Mouse (Mus musculus) liver, postnatal 0 days (tissue): ENCODE measurements around the gene Dst. TPM values are rescaled to one million over a fixed set of nuclear protein-coding genes. Genes with fewer than 3 reads are reported as not detected.

ENCODE experiments used
- ATAC-seq: fragments of 200-750 bp; cut with Nextera tagmentation; 2 replicates; pipeline ENCODE4 v1.8.0; 2017; ENCODE audit warnings: mild to moderate bottlenecking, moderate library complexity
- DNase-seq: peaks from one replicate; pipeline ENCODE4 v3.0.0-alpha.2; 2016
- H3K27ac ChIP-seq: fragments of 300-500 bp; sonication (generic); 2 replicates; pipeline ENCODE4 v1.5.1; 2014; ENCODE audit warnings: antibody characterized with exemption, moderate library complexity, mild to moderate bottlenecking, low read depth
- H3K27me3 ChIP-seq: fragments of 300-500 bp; sonication (generic); 2 replicates; pipeline ENCODE4 v1.6.1; 2014; ENCODE audit warnings: low read length, control low read depth, mixed read lengths; ENCODE audit not compliant: insufficient read depth
- H3K36me3 ChIP-seq: fragments of 300-500 bp; sonication (generic); replicated peaks from 2 replicates; pipeline ENCODE4 v1.6.1; 2014; ENCODE audit warnings: mild to moderate bottlenecking, control low read depth, low read length, moderate library complexity, mixed read lengths; ENCODE audit not compliant: insufficient read depth
- H3K4me1 ChIP-seq: fragments of 300-500 bp; sonication (generic); 2 replicates; pipeline ENCODE4 v1.6.1; 2014; ENCODE audit warnings: antibody characterized with exemption, mild to moderate bottlenecking, control low read depth; ENCODE audit not compliant: insufficient read depth
- H3K4me2 ChIP-seq: fragments of 300-500 bp; sonication (generic); 2 replicates; pipeline ENCODE4 v1.6.1; 2014; ENCODE audit warnings: low read depth, mild to moderate bottlenecking, low read length, moderate library complexity, mixed read lengths
- H3K4me3 ChIP-seq: fragments of 300-500 bp; sonication (generic); 2 replicates; pipeline ENCODE4 v1.5.1; 2014; ENCODE audit warnings: low read depth, low read length
- H3K9ac ChIP-seq: fragments of 300-500 bp; sonication (generic); replicated peaks from 2 replicates; pipeline ENCODE4 v1.6.1; 2014; ENCODE audit warnings: mild to moderate bottlenecking, moderate library complexity
- H3K9me3 ChIP-seq: fragments of 300-500 bp; sonication (generic); 2 replicates; pipeline ENCODE4 v1.6.1; 2016; ENCODE audit warnings: mild to moderate bottlenecking, control low read depth, low read length, mixed read lengths
- CTCF ChIP-seq: sonication (generic); IDR thresholded peaks from 2 replicates; pipeline ENCODE4 v1.5.1; 2016; ENCODE audit warnings: antibody characterized with exemption, low read depth
- EP300 ChIP-seq: IDR thresholded peaks from 2 replicates; pipeline ENCODE4 v1.6.1; 2016; ENCODE audit warnings: antibody characterized with exemption, low read depth, mild to moderate bottlenecking
- WGBS: fragments of 180-500 bp; shearing (Covaris S2); extraction: QIAGEN DNeasy Blood & Tissue Kit; methylation state at CpG from one replicate; pipeline ENCODE4 v1.1.7; 2014; ENCODE audit not compliant: insufficient replicate concordance; 5-methylcytosine and 5-hydroxymethylcytosine counted together
- polyA plus RNA-seq: library from polyadenylated mRNA; unstranded; fragments of >200 nt; fragmentation: Nextera tagmentation; extraction: Ambion mirVana; gene quantifications from 2 replicates; pipeline ENCODE4 v1.2.1, GENCODE M21; 2015

Dst gene
- polyA plus RNA-seq, 1 experiment from 2014 or later, result 6.4 TPM

DNA sequence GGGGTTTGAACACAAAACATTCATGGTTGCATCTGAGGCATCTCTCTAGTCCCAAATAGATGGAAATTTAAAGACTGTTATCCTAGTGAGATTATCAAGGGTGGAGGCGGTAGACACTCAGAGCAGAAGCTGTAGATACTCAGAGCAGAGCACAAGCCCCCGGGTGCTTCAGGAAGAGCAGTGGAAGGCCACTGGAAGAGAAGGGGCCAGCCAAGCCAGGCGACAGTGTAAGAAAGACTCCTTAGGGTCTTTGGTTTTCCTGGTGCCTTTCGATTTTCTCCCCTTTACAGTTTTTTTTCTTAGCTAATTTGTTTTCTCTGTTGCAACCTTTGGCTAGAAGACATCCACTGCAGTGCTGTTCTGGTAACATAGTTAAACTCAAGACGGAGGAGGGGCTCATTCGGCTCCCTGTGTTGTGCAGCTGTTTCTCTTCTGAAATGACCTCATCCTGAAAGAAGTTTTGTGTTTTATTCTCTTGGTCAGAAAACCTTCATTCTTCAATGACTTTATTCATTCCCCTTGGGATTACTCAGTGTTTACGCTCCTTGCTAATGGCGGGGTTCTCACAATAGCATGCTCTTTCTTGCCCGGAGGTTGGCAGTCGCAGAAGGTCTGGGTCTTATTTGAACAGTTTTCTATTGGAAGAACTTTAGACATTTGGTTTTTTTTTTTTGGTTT, 242.5 kb downstream of the Dst start:
- no peak overlapping the region for H3K9ac ChIP-seq
- no peaks in the 10 kb centered on the region for H3K9me3 ChIP-seq
- ATAC-seq (no peak), DNase-seq (no peak)
- WGBS, result 74% methylated on average over 10 of the region's 10 CpGs
- TF ChIP-seq CTCF, result no peak
- no peak for TF ChIP-seq EP300
- no peaks in the 10 kb centered on the region for H3K4me1 ChIP-seq
- H3K27ac ChIP-seq, result no peak overlapping the region
- no peak overlapping the region for H3K4me2 ChIP-seq
- H3K27me3 ChIP-seq, result no peaks in the 10 kb centered on the region
- no peak overlapping the region for H3K4me3 ChIP-seq
- H3K36me3 ChIP-seq, result 0 out of 2 replicates have a peak, but pooled peaks cover 3% of the 10 kb centered on the region

DNA sequence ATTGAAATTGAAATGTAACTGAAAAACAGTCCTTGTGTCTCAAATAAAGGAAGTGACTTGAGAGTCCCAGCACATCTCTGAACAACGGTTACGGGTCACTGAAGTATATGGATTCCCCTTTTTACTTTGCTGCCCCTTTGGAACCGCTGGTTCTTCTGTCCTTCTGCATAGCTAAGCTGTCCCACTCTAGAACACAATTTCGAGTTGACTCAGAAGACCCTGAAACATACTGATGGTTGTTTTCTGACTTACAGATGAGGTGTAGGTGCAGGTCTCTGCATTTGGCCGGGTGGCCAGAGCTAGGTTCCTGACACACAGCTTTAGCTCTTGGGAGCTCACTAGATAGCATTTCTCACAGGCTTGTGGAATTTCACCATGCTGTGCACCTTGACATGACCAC, 244.7 kb downstream of the Dst start:
- no peak overlapping the region for H3K9ac ChIP-seq
- WGBS, result 70% methylated on average over 5 of the region's 5 CpGs
- no peak overlapping the region for H3K4me3 ChIP-seq
- H3K9me3 ChIP-seq, result no peaks in the 10 kb centered on the region
- DNase-seq (no peak), ATAC-seq (no peak)
- H3K27ac ChIP-seq, result no peak overlapping the region
- H3K4me1 ChIP-seq, result no peaks in the 10 kb centered on the region
- no peak overlapping the region for H3K4me2 ChIP-seq
- H3K36me3 ChIP-seq, result 0 out of 2 replicates have a peak, but pooled peaks cover 5% of the 10 kb centered on the region
- TF ChIP-seq EP300 (no peak), CTCF (no peak)
- H3K27me3 ChIP-seq, result no peaks in the 10 kb centered on the region

DNA sequence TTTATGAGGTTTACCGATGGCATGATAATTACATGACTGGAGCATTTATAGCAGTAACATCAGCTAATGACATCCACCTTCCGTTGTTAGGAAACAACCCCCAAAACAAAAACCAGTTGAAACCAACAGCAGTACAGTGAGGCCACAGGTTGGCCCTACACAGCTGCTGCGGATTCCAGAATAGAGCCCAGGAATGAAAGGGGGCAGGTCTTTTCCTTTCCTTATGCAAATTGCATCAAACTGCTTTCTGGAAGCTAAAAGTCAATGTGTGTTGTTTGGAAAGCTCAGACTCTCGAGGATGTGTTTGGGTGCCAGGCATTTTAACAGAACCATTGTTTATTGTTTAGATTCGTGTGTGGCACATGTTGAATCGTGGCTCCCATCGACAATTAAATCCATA, 248.0 kb downstream of the Dst start:
- Histone ChIP-seq H3K27ac (no peak overlapping the region), H3K4me2 (no peak overlapping the region), H3K4me1 (no peaks in the 10 kb centered on the region; the same call in 1 of the 2 replicates), H3K9ac (no peak overlapping the region), H3K27me3 (no peaks in the 10 kb centered on the region), H3K36me3 (0 out of 2 replicates have a peak, but pooled peaks cover 5% of the 10 kb centered on the region), H3K9me3 (no peaks in the 10 kb centered on the region), H3K4me3 (no peak overlapping the region)
- TF ChIP-seq EP300 (no peak), CTCF (no peak)
- ATAC-seq (no peak), DNase-seq (no peak)
- WGBS, result 73% methylated on average over 7 of the region's 7 CpGs

DNA sequence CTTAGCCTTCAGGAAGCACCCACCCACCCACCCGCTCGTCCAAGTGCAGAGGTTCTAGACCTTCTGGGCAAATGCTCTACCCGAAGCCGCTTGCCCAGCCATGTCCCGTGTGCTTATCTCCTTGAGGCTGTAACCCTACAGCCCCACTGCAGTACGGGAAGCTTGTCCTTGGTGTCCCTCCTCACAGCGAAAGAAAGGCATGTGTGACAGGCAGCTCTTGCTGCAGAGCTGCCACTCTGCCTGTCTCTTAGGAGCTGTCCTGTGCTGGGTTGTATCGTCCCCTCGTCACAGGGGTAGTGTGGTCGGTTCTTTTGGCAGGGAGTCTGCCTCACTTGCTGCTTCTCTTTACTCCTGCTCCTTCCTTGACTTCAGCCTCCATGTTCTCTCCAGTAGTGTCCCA, 249.7 kb downstream of the Dst start:
- ATAC-seq (no peak), DNase-seq (no peak)
- Histone ChIP-seq H3K4me1 (no peaks in the 10 kb centered on the region; the same call in 1 of the 2 replicates), H3K27me3 (no peaks in the 10 kb centered on the region), H3K9me3 (no peaks in the 10 kb centered on the region), H3K9ac (no peak overlapping the region), H3K27ac (no peak overlapping the region), H3K4me3 (no peak overlapping the region), H3K4me2 (no peak overlapping the region), H3K36me3 (0 out of 2 replicates have a peak, but pooled peaks cover 7% of the 10 kb centered on the region)
- WGBS, result 81% methylated on average over 10 of the region's 10 CpGs
- TF ChIP-seq CTCF, result no peak
- TF ChIP-seq EP300, result no peak

DNA sequence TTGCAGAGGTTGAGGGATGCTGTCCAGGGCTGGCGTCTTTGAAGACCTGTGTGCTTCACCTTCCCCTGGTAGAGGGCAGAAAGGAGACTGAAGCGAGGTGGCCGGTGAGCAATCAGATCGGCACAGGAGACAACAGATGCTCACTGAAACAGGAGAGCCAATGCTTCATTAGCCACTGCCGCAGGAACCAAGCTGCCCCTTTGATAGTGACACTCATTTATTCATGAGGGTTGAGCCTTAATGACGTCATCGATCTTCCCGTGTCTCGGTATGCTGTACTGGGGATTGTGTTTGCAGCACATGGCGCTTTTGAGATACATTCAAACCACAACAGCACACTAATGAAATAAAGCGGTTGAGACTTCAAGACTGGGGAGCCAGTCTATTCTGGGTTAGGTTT, 250.8 kb downstream of the Dst start:
- H3K9me3 ChIP-seq, result no peaks in the 10 kb centered on the region
- H3K4me3 ChIP-seq, result no peak overlapping the region
- no peak overlapping the region for H3K9ac ChIP-seq
- DNase-seq, result no peak
- TF ChIP-seq EP300 (no peak), CTCF (no peak)
- H3K4me1 ChIP-seq, result no peaks in the 10 kb centered on the region; the same call in 1 of the 2 replicates
- no peak for ATAC-seq
- 82% methylated on average over 11 of the region's 11 CpGs for WGBS
- H3K27me3 ChIP-seq, result no peaks in the 10 kb centered on the region
- H3K36me3 ChIP-seq, result 0 out of 2 replicates have a peak, but pooled peaks cover 7% of the 10 kb centered on the region
- H3K4me2 ChIP-seq, result no peak overlapping the region
- H3K27ac ChIP-seq, result no peak overlapping the region

DNA sequence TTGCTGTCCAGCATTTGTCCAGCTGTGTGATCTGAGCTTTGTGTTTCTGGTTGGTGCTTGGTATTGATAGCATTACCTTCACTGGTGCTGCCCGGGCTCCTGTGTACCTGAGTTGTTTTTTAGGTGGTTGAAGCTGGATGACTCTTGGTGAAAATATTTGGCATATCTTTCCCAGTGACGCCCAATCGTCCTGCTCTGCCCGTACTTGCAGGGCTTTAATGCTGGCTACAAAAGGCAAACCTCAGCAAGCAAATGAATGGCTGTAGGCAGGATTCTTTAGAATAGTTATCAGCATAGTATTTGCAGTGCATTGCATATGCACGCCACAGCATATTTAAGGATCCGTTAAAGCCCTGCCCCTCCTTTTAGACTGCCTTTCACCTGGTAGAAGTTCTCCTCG, 251.9 kb downstream of the Dst start:
- TF ChIP-seq EP300, result no peak
- no peak for TF ChIP-seq CTCF
- ATAC-seq, result no peak
- no peak overlapping the region for H3K4me2 ChIP-seq
- H3K9ac ChIP-seq, result no peak overlapping the region
- 71% methylated on average over 7 of the region's 7 CpGs for WGBS
- 0 out of 2 replicates have a peak, but pooled peaks cover 9% of the 10 kb centered on the region for H3K36me3 ChIP-seq
- no peaks in the 10 kb centered on the region; the same call in 1 of the 2 replicates for H3K4me1 ChIP-seq
- H3K9me3 ChIP-seq, result no peaks in the 10 kb centered on the region
- DNase-seq, result no peak
- H3K4me3 ChIP-seq, result no peak overlapping the region
- no peaks in the 10 kb centered on the region for H3K27me3 ChIP-seq
- H3K27ac ChIP-seq, result no peak overlapping the region
